Mouse (Mus musculus): ENCODE data around the gene Lhfp.

The Lhfp gene

DNA sequence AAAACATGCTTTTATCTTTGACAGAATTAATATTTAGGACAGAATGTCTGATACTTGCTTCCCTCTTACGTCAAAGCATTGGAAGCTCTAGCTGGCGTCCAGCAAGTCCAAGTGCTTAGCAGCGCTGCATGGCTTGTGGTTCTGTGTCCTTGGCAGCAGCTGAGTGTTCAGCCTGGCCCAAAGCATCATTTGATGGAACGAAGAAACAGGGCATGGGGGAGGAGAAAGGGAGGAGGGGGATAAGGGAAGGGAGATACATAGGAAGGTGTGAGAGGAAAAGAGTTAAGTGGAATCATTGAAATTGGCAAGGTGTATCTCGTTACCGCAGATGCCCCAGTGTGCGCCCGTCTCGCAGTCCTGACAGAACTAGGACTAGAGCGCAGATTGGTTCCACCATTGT, 124.0 kb downstream of the Lhfp start:
- DNase-seq (ENCODE audit: low spot score in 2 of 2): no peak

GRCm38 (mm10) chr3:53166001-53166400, 124.7 kb downstream of the Lhfp start:
- no peak for DNase-seq (ENCODE audit: low spot score in 2 of 2)

GRCm38 (mm10) chr3:53169486-53169885, 128.2 kb downstream of the Lhfp start:
- DNase-seq (ENCODE audit: low spot score in 2 of 2): no peak

DNA sequence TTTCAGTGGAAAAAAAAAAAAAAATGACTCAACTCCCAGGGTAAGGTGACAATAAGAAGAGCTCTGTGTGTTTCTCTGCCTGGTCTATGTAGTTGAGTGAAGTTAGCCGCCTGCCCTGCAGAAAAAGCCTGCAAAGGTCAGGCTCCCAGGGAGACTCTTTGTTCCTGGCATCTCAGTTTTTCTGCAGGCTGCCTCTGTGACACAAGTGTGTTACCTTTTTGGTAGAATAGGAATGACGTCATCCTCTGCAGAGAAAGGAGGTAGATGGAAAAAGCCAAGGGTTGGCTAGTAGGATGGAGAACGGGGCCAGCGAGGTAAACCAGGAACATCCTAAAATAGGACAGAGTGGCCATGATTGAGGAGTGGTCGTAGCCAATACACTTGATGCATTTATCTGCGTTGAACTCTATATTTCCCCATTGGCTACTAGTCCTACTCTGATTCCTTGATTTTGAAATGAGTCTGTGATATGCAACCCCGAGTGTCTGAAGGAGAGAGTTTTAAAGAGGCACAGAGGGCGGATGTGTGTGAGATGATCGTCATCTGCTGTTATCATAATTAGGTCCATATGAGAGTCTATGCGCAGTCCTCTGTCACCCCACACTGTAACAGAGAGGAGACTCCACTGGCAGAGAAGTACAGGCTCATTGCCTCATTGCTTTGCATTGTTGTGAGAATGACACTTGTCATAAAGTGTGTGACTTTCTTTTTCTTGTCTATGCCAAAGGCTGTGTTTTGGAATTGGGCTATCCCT, 132.2 kb downstream of the Lhfp start:
- no peak for DNase-seq (ENCODE audit: low spot score in 2 of 2)

- no peak for DNase-seq (ENCODE audit: low spot score in 2 of 2)
Observed at GRCm38 (mm10) chr3:53179936-53180335, 138.6 kb downstream of the Lhfp start.

DNA sequence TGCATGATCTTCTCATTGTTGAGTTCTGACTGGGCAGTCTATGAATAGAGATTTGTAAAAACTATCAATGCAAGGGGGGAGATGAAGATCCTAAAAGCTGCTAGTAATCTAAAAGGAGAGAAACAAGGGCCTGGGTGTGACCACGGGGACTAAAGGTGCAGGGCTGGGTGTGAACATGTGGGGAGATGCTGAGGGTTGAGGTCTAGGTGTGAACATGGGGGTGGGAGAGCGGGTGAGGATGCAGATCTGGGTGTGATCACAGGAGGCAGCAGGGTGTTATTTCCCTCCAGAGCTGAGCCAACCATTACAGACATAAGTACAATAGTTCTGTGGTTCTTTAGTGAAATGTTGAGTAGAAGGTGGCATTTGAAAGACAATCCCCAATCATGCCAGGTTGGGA, 144.1 kb downstream of the Lhfp start:
- DNase-seq (ENCODE audit: low spot score in 2 of 2): no peak

- DNase-seq (ENCODE audit: low spot score in 2 of 2): no peak
Observed at GRCm38 (mm10) chr3:53193441-53193840, 152.1 kb downstream of the Lhfp start.

DNA sequence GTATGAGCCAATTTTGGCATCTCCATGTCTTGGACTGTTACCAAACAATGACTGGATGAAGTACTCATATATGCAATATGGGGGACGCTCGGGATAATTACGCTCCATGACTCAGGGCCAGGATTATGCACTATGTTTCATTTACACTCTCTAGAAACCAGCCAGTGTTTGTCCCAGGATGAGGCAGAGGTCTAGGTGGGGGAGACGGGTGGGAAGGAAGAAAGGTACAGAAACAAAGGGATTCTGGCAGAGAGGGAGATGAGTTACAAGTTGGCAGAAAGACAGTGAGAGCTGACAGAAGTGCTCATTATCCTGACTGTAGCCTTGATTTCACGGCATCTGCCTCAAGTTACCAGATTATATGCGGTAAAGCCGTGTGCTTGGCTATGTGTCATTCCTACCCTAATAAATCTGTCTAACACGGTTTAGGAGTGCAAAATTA, 154.4 kb downstream of the Lhfp start:
- DNase-seq (ENCODE audit: low spot score in 2 of 2): no peak

GRCm38 (mm10) chr3:53200175-53200574, 158.8 kb downstream of the Lhfp start:
- no peak for DNase-seq (ENCODE audit: low spot score in 2 of 2)

- no peak for DNase-seq (ENCODE audit: low spot score in 2 of 2)
Observed at GRCm38 (mm10) chr3:53200853-53201252, 159.5 kb downstream of the Lhfp start.

DNA sequence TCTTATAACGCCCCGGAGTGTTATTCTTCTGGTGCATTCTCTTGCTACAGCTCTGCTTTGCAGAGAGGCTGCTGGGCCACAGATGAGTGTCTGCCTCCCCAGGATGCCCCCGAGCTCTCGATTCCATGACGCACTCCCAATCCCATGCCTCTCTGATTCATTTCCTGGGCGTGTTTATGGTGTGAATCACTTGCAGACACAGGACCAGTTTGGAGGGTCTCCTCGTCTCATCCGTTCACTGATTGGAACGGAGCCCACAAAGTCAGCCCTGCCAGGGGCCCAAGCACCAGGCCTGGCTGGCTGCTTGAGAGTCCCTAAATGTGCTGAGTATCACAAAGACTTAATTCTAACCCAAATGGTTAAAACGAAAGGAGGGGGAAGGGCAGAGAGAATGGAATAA, 160.3 kb downstream of the Lhfp start:
- no peak for DNase-seq (ENCODE audit: low spot score in 2 of 2)

DNA sequence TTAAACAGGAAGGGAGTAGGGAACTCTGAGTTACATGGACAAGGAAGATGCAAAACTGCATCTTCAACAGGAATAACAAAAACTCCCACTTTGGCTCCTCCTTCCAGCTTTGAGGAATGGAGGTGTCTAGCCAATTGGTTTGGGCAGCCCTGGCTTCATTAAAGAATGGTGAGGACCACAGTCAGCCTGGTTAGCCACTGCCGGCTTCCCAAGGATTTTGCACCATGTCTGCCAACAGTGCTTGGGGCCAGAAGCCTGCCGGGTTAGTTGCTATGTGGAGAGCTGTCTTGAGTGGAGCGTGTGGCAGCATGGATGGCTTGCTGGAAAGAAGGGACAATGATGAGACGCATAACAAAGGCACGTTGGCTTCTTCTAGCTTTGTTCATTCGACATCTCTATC, 160.9 kb downstream of the Lhfp start:
- DNase-seq (ENCODE audit: low spot score in 2 of 2): no peak

DNA sequence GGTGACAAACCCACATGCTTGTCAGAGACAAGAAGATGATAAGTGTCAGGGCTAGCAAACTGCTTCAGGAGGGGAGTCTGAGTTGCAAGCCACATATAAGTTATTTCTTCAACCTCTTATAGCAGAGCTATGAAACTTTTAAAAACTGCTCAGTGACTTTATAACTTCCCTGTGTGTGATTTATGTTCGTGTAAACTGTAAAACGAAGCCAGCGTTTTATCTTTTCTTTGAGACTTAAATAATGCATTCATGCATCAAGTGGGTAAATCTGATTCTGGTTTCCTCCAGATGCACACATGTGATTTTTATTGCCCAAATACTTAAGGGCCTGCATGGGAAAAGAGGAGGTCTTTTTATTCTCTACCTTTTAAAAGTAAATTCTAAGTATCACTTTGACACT, 161.4 kb downstream of the Lhfp start:
- DNase-seq (ENCODE audit: low spot score in 2 of 2): no peak

- no peak for DNase-seq (ENCODE audit: low spot score in 2 of 2)
Observed at GRCm38 (mm10) chr3:53203656-53204055, 162.3 kb downstream of the Lhfp start.

DNA sequence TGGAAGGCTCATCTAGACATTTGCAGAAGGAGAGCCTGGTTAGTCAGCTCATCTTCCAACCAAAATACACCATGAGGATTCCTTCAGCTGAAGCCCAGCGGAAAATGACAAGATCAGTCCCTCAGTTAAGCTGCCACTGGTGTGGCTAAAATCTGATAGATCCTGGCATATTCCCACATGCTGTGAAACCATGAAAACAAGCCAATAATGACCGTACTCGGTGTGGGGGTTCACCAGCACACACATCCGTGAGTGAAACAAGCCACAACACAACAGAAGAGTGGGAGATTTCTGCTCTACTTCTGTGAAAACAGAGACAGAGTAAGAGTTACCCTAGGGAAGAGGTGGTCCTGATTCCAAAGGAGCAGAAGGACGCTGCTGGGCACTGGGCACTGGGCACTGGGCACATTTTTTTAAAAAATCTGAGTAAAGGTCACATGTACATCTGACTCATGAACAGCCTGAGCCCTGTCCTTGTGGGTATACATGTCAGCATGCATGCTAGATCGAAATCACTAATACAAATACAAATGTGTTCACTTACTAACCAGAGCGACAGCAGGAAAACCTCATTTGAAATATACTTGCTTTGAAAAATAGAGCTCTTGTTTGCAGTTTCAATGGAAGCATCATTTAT, 163.1 kb downstream of the Lhfp start:
- no peak for DNase-seq (ENCODE audit: low spot score in 2 of 2)

- DNase-seq (ENCODE audit: low spot score in 2 of 2): no peak
Observed at GRCm38 (mm10) chr3:53204985-53205365, 163.6 kb downstream of the Lhfp start.

GRCm38 (mm10) chr3:53205706-53206105, 164.4 kb downstream of the Lhfp start:
- DNase-seq (ENCODE audit: low spot score in 2 of 2): no peak

DNA sequence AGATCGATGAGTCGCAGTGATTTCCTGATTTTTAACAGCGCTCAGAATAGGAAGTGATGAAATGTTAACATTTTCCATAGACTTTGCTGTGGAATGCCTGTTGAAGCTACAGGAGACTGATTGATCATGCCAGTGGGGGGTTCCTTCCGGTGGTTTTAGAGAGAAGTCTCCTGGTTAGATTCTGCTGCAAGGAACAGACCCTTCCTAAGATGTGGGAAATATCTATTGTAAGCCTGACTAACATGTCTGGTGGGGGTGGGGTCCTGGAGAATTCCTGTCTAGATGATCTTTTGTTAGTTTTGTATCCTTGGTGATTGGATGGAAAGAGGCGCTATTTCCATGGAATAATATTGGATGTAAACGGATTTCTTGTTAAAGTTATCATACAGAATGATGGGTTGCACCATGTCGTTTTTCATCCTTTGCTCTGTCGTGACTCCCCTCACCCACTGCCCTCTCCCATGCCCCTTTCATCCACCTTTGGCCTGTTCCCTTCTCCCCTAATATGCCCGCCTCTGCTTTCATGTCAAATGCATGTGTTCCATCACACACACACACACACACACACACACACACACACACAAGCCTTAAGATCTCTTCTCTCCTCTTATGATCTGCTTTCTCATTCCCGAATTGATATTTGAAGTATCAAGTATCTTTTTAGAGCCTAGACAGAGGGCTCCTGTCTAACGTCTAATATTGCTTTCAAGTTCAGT, 165.3 kb downstream of the Lhfp start:
- DNase-seq (ENCODE audit: low spot score in 2 of 2): no peak

DNA sequence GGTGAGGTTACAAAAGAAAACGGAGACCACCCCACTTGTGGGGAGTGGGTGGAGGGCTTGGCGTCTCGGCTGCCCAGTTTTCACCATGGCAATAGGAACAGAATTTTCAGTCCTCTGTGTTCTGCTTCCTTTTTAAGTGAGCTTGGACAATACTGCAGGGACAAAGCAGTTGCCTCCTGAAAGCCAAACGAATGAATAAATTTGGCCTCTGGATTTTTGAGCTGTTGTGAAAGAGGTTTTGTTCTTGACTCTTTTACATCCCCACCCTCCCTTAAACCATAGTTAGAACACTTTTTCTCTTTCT, 165.8 kb downstream of the Lhfp start:
- DNase-seq (ENCODE audit: low spot score in 2 of 2): no peak

- DNase-seq (ENCODE audit: low spot score in 2 of 2): no peak
Observed at GRCm38 (mm10) chr3:53210691-53211526, 169.6 kb downstream of the Lhfp start.

GRCm38 (mm10) chr3:53212599-53212998, 171.3 kb downstream of the Lhfp start:
- no peak for DNase-seq (ENCODE audit: low spot score in 2 of 2)

DNA sequence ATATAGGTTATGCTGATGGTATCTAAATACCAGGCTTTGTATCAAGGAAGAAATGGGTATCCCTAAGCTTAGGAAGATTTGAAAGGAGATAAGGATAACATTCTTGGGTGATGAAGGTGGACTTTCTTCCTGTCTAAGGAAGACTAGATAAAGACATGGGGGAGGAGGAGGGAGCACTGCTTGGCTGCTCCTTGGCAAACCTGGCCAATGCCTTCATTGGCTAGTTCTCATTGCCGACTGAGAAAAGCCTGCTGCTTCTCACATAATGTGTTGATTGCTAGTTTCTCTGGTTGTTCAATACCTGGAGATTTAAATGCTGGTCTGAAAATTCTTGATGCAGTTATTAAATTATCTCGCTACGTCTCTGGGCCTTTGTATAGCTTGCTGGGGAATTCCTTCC, 172.0 kb downstream of the Lhfp start:
- no peak for DNase-seq (ENCODE audit: low spot score in 2 of 2)

All from spleen, postnatal 14 days (tissue).